Mouse (Mus musculus): ENCODE results near the gene Cnpy2. TPM values are rescaled to one million over a fixed set of nuclear protein-coding genes. Genes with fewer than 3 reads are reported as not detected.

The Cnpy2 gene
- polyA plus RNA-seq, 1 experiment from 2014 or later, result 215 TPM

DNA sequence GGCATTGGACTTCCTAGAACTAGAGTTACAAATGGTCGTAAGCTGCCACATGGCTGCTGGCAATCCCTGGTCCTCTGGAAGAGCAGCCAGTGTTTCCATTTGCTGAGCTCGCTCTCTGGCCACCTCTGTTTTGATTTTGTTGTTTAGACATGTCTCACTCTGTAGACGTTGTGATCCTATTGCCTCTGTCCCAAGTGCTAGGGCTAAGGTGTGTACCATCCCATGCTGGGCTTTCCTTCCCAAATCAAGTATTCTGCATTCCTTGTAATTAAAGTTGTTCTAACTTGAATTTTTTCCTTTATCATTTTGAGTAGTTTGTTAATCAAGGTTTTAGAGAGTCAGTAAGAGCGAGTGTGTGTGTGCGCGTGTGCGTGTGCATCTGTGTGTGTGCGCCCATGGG lies 25.3 kb downstream of the Cnpy2 start:
- H3K27ac ChIP-seq, result no peak overlapping the region
- DNase-seq (ENCODE audit: low spot score) (no peak), ATAC-seq (ENCODE audit: low FRiP score) (no peak)
- peaks cover 4% of the 10 kb centered on the region; the same call in 1 of the 2 replicates for H3K4me1 ChIP-seq (replicated peaks; ENCODE audit: control insufficient read depth, insufficient read depth, low read length)
- H3K4me2 ChIP-seq (replicated peaks), result no peak overlapping the region
- no peaks in the 10 kb centered on the region for H3K9me3 ChIP-seq (ENCODE audit: control insufficient read depth, low read length)
- peaks cover 30% of the 10 kb centered on the region for H3K36me3 ChIP-seq (replicated peaks; ENCODE audit: control insufficient read depth, insufficient read depth)
- H3K4me3 ChIP-seq (replicated peaks; ENCODE audit: low read length), result no peak overlapping the region
- no peak overlapping the region for H3K9ac ChIP-seq
- WGBS, result 95% methylated on average over 8 of the region's 8 CpGs
- H3K27me3 ChIP-seq (ENCODE audit: control insufficient read depth, insufficient read depth, low read length), result no peaks in the 10 kb centered on the region

GRCm38 (mm10) chr10:128358796-128359195 lies 36.5 kb downstream of the Cnpy2 start:
- Histone ChIP-seq H3K4me3 (replicated peaks; ENCODE audit: low read length) (no peak overlapping the region), H3K27me3 (ENCODE audit: control insufficient read depth, insufficient read depth, low read length) (no peaks in the 10 kb centered on the region), H3K27ac (no peak overlapping the region), H3K9me3 (ENCODE audit: control insufficient read depth, low read length) (no peaks in the 10 kb centered on the region), H3K4me2 (replicated peaks) (no peak overlapping the region), H3K36me3 (replicated peaks; ENCODE audit: control insufficient read depth, insufficient read depth) (peaks cover 98% of the 10 kb centered on the region), H3K9ac (no peak overlapping the region), H3K4me1 (replicated peaks; ENCODE audit: control insufficient read depth, insufficient read depth, low read length) (no peaks in the 10 kb centered on the region)
- DNase-seq (ENCODE audit: low spot score), result peak; percentile 66
- WGBS, result 46% methylated on average over 2 of the region's 2 CpGs
- no peak for ATAC-seq (ENCODE audit: low FRiP score)

DNA sequence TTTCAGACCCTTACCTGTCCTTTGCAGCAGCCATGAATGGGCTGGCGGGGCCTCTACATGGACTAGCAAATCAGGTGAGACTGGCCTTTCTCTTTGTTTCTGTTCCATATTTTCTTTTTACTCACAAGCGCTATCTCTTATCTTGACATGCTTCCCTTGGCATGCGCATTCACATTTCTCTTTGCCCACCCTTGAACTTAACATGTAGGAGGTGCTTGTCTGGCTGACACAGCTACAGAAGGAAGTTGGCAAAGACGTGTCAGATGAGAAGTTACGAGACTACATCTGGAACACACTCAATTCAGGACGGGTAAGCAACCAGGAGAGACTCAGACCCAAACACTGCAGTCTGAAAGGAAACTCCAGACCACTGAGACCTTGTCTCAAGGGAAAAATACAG lies 37.0 kb downstream of the Cnpy2 start:
- 95% methylated on average over 6 of the region's 6 CpGs for WGBS
- no peak for ATAC-seq (ENCODE audit: low FRiP score)
- Histone ChIP-seq H3K27ac (no peak overlapping the region), H3K4me1 (replicated peaks; ENCODE audit: control insufficient read depth, insufficient read depth, low read length) (no peaks in the 10 kb centered on the region), H3K4me2 (replicated peaks) (no peak overlapping the region), H3K9ac (no peak overlapping the region), H3K36me3 (replicated peaks; ENCODE audit: control insufficient read depth, insufficient read depth) (peaks cover 96% of the 10 kb centered on the region), H3K27me3 (ENCODE audit: control insufficient read depth, insufficient read depth, low read length) (no peaks in the 10 kb centered on the region), H3K4me3 (replicated peaks; ENCODE audit: low read length) (no peak overlapping the region), H3K9me3 (ENCODE audit: control insufficient read depth, low read length) (no peaks in the 10 kb centered on the region)
- no peak for DNase-seq (ENCODE audit: low spot score)

DNA sequence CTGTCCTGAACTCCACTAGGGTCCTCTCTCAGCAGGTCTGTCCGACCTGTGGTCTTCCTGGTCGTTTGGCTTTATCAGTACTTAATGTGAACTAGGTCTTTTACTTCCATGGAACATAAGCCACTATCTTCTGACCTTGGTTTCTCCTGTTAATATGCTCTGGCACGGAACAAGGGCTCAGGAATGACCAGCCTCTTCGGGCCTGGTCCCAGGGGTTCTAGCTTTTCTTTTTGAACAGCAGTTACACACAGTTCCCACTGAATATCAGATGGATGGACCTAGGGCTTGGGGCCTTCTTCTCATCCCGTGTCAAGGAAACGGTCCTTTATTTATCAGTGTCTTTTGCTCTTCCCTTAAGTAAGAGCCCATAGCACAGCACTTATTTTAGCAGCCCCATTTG lies 39.6 kb downstream of the Cnpy2 start:
- Histone ChIP-seq H3K27ac (no peak overlapping the region), H3K4me1 (replicated peaks; ENCODE audit: control insufficient read depth, insufficient read depth, low read length) (no peaks in the 10 kb centered on the region), H3K9ac (no peak overlapping the region), H3K4me2 (replicated peaks) (no peak overlapping the region), H3K36me3 (replicated peaks; ENCODE audit: control insufficient read depth, insufficient read depth) (peaks cover 86% of the 10 kb centered on the region), H3K4me3 (replicated peaks; ENCODE audit: low read length) (no peak overlapping the region), H3K9me3 (ENCODE audit: control insufficient read depth, low read length) (no peaks in the 10 kb centered on the region), H3K27me3 (ENCODE audit: control insufficient read depth, insufficient read depth, low read length) (no peaks in the 10 kb centered on the region)
- WGBS, result 95% methylated on average over 6 of the region's 6 CpGs
- no peak for DNase-seq (ENCODE audit: low spot score)
- no peak for ATAC-seq (ENCODE audit: low FRiP score)

DNA sequence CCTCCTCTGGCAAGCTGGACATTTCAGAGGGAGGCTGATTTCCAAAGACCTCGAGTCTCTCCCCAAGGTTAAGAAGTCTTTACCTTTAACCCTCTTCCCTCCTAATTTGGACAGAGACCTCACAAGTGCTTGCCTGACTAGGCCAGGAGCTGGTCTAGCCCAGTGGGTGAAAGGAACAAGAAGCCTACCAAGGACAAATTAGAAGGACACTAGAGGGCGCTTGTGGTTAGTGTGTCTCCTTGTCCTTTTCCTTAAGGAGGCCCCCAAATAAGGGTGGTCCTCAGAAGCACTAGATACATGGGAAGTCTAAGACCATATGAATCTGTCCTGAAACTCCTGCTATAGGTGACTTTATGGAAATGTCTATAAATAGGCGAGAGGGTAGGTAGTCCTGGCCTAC lies 40.3 kb downstream of the Cnpy2 start:
- Histone ChIP-seq H3K27me3 (ENCODE audit: control insufficient read depth, insufficient read depth, low read length) (no peaks in the 10 kb centered on the region), H3K9me3 (ENCODE audit: control insufficient read depth, low read length) (no peaks in the 10 kb centered on the region), H3K27ac (no peak overlapping the region), H3K4me2 (replicated peaks) (no peak overlapping the region), H3K36me3 (replicated peaks; ENCODE audit: control insufficient read depth, insufficient read depth) (peaks cover 81% of the 10 kb centered on the region), H3K4me3 (replicated peaks; ENCODE audit: low read length) (no peak overlapping the region), H3K9ac (no peak overlapping the region), H3K4me1 (replicated peaks; ENCODE audit: control insufficient read depth, insufficient read depth, low read length) (peaks cover 4% of the 10 kb centered on the region)
- peak; percentile 74 for DNase-seq (ENCODE audit: low spot score)
- WGBS, result 52% methylated on average over 3 of the region's 3 CpGs
- no peak for ATAC-seq (ENCODE audit: low FRiP score)

DNA sequence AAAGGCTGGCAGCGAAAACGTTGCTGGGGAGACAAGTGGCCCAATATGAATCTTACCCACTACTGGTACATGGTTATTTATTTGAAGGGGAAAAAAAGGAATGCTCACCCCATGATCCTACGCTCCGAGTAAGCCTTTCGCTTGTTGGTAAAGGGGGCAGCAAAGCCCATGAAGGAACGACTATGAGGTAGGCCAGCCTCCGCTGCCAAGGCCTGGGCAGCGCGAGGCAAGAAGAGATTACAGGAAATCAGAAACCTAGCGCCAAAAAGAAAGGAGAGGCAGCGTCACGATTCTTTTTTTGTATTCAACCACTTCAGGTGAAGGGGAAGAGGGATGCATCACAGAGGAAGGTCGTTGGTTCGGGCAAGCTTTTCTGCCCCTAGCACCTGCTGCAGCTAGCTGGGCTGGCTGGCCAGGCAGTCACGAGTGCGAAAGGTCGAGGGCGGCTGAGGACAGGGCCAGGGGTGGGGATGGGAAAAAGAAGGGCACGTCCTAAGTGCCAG lies 45.7 kb downstream of the Cnpy2 start:
- no peaks in the 10 kb centered on the region for H3K9me3 ChIP-seq (ENCODE audit: control insufficient read depth, low read length)
- no peak for ATAC-seq (ENCODE audit: low FRiP score)
- H3K9ac ChIP-seq, result peak overlapping the region; percentile 76
- 16% methylated on average over 19 of the region's 19 CpGs for WGBS
- H3K27me3 ChIP-seq (ENCODE audit: control insufficient read depth, insufficient read depth, low read length), result no peaks in the 10 kb centered on the region
- H3K4me3 ChIP-seq (replicated peaks; ENCODE audit: low read length), result peak overlapping the region; percentile 68
- peak overlapping the region; percentile 96 for H3K27ac ChIP-seq
- H3K4me2 ChIP-seq (replicated peaks), result peak overlapping the region; percentile 61
- DNase-seq (ENCODE audit: low spot score), result peak; percentile 31
- peaks cover 15% of the 10 kb centered on the region for H3K4me1 ChIP-seq (replicated peaks; ENCODE audit: control insufficient read depth, insufficient read depth, low read length)
- H3K36me3 ChIP-seq (replicated peaks; ENCODE audit: control insufficient read depth, insufficient read depth), result peaks cover 28% of the 10 kb centered on the region

DNA sequence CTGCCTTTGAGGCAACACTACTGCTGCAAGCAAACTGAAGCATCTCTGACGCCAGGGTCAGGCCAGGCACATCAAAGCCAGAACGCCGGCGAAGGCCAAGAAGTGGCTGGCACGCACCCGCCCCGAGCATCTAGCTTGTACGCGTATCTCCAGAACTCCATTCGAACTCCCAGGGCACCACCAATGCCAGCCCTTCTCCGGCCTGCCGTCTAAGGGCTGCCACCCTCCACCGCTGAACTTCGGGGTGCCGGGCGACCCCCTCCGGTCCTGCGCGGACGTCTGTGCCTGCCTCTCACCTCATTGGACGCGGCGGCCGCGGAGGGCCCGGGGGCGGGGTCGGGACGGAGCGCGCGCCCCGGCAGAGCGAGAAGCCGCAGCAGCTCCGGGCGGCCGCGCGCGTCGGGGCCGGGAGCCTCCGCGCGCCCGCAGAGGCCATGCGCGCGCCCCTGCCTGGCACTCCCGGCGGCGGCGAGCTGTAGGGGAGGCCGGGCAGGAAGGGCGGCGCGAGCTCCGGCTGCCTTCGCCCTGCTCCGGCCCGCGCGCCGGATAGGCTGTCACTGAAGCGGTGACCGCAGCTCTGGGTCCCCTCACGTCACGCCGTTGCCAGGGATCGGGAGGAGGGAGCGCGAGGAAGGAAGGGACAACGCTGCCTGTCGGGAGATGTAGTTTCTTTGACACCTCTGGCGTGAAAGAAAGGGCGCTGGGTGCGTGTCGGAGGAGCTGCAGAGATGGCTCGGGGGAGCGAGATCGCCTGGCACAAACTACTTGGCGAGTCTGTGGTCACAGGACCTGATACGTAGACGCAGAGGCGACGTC lies 46.4 kb downstream of the Cnpy2 start, which contains the start of gene Coq10a:
TSS of gene Coq10a (minus strand) at position 596 of the 816 bp plus-strand sequence.
- peak; percentile 94 for ATAC-seq (ENCODE audit: low FRiP score)
- Histone ChIP-seq H3K9ac (peak within 1 kb of the TSS; percentile 76), H3K36me3 (replicated peaks; ENCODE audit: control insufficient read depth, insufficient read depth) (peaks cover 21% of the 10 kb centered on the region), H3K4me3 (replicated peaks; ENCODE audit: low read length) (peak within 1 kb of the TSS; percentile 68), H3K4me2 (replicated peaks) (peak within 1 kb of the TSS; percentile 61), H3K27ac (peak within 1 kb of the TSS; percentile 96), H3K4me1 (replicated peaks; ENCODE audit: control insufficient read depth, insufficient read depth, low read length) (peaks cover 15% of the 10 kb centered on the region), H3K9me3 (ENCODE audit: control insufficient read depth, low read length) (no peaks in the 10 kb centered on the region), H3K27me3 (ENCODE audit: control insufficient read depth, insufficient read depth, low read length) (no peaks in the 10 kb centered on the region)
- DNase-seq (ENCODE audit: low spot score), result peak; percentile 88
- WGBS, result 0% methylated on average over 75 of the region's 87 CpGs

DNA sequence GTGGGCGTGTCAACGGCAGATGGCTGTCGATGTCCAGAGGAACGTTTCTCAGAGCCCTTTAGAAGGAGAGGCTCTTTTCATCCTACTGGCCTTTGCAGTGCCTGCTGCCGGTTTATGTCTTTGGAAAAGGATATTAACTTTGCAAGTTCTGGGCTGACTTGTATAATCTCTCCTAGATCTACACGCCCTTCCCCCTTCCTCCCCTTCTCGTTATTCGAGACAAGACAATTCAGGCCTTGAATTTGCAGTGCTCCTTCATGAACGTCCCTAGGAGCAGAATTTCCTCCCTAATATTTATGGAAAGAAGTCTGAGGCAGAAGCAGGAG lies 46.9 kb downstream of the Cnpy2 start:
- DNase-seq (ENCODE audit: low spot score) (no peak), ATAC-seq (ENCODE audit: low FRiP score) (no peak)
- Histone ChIP-seq H3K4me3 (replicated peaks; ENCODE audit: low read length) (peak overlapping the region; percentile 68), H3K27ac (peak overlapping the region; percentile 96), H3K4me2 (replicated peaks) (peak overlapping the region; percentile 61), H3K36me3 (replicated peaks; ENCODE audit: control insufficient read depth, insufficient read depth) (peaks cover 17% of the 10 kb centered on the region), H3K27me3 (ENCODE audit: control insufficient read depth, insufficient read depth, low read length) (no peaks in the 10 kb centered on the region), H3K9me3 (ENCODE audit: control insufficient read depth, low read length) (no peaks in the 10 kb centered on the region), H3K9ac (peak overlapping the region; percentile 76), H3K4me1 (replicated peaks; ENCODE audit: control insufficient read depth, insufficient read depth, low read length) (peaks cover 15% of the 10 kb centered on the region)
- WGBS, result 2% methylated on average over 9 of the region's 9 CpGs

GRCm38 (mm10) chr10:128369599-128369998 lies 47.3 kb downstream of the Cnpy2 start:
- 80% methylated on average over 6 of the region's 6 CpGs for WGBS
- Histone ChIP-seq H3K27me3 (ENCODE audit: control insufficient read depth, insufficient read depth, low read length) (no peaks in the 10 kb centered on the region), H3K27ac (peak overlapping the region; percentile 96), H3K36me3 (replicated peaks; ENCODE audit: control insufficient read depth, insufficient read depth) (peaks cover 12% of the 10 kb centered on the region; the same call in 1 of the 2 replicates), H3K4me2 (replicated peaks) (peak overlapping the region; percentile 61), H3K9ac (peak overlapping the region; percentile 76), H3K9me3 (ENCODE audit: control insufficient read depth, low read length) (no peaks in the 10 kb centered on the region), H3K4me3 (replicated peaks; ENCODE audit: low read length) (peak overlapping the region; percentile 68), H3K4me1 (replicated peaks; ENCODE audit: control insufficient read depth, insufficient read depth, low read length) (peaks cover 15% of the 10 kb centered on the region)
- no peak for ATAC-seq (ENCODE audit: low FRiP score)
- DNase-seq (ENCODE audit: low spot score), result no peak
